Mouse (Mus musculus): ENCODE results near the gene Vwa1. TPM values are rescaled to one million over a fixed set of nuclear protein-coding genes. Genes with fewer than 3 reads are reported as not detected.
A peak's percentile ranks its signal among the peaks of the same experiment; 100 is the strongest.

The Vwa1 gene
- total and polyA plus RNA-seq, 3 experiments, result 0.09 to 1.0 (median 0.68) TPM

GRCm38 (mm10) chr4:155735788-155736187, 38.7 kb downstream of the Vwa1 start:
- Histone ChIP-seq H3K4me3 (ENCODE audit: low read depth, low read length) (peak overlapping the region; percentile 84), H3K4me1 (ENCODE audit: insufficient read depth, low read depth, low read length) (peaks cover 49% of the 10 kb centered on the region), H3K36me3 (replicated peaks) (peaks cover 89% of the 10 kb centered on the region), H3K27me3 (ENCODE audit: insufficient read depth, low read length) (no peaks in the 10 kb centered on the region), H3K9me3 (replicated peaks) (no peaks in the 10 kb centered on the region)
- ATAC-seq (ENCODE audit: extremely low read depth, insufficient number of reproducible peaks, low FRiP score, poor library complexity, severe bottlenecking) (no peak), DNase-seq (ENCODE audit: low spot score) (no peak)
- TF ChIP-seq GATA2 (IDR thresholded peaks at IDR 0.05; ENCODE audit: borderline replicate concordance, low read depth, low read length) (no peak), GATA1 (IDR thresholded peaks at IDR 0.05; ENCODE audit: borderline replicate concordance, low read length) (no peak), CTCF (IDR thresholded peaks at IDR 0.05; ENCODE audit: low read depth, low read length) (no peak), POLR2AphosphoS5 (IDR thresholded peaks at IDR 0.05; ENCODE audit: insufficient replicate concordance, low read depth, low read length) (no peak), TAL1 (conservative IDR thresholded peaks at IDR 0.05; ENCODE audit: low read depth, low read length) (no peak)

DNA sequence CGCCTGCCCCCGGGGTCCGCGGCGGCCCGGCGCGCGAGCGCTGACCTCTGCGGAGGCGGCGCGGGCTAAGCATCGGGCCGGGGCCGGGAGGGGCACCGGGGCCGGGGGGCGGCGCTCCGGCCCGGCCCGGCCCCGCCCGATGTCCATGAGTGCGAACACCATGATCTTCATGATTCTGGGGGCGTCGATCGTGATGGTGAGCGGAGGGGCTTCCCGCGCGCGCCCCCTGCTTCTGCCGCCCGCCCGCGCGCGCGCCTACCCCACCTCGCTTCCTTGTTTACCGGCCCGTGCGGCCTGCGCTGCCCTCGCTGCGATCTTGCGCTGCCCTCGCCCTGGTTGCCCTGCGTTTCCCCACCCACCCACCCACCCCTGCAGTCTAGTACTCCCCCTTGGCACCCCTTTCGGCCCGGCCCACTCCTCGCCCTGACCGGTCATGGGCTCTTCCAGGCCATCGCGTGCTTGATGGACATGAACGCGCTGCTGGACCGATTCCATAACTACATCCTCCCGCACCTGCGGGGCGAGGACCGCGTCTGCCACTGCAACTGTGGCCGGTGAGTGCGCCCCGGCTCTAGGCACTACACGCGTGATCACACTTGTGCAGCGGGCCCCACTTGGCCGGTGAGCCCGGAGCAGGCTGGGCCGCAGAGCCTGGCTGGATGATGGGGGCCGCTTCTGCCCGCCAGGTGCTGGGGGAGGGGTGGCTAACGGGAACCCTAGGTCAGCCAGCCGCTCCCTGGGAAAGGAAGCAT, 39.4 kb downstream of the Vwa1 start:
- DNase-seq (ENCODE audit: low spot score) (peak; percentile 63), ATAC-seq (ENCODE audit: extremely low read depth, insufficient number of reproducible peaks, low FRiP score, poor library complexity, severe bottlenecking) (no peak)
- H3K27me3 ChIP-seq (ENCODE audit: insufficient read depth, low read length), result no peaks in the 10 kb centered on the region
- H3K36me3 ChIP-seq (replicated peaks), result peaks cover 89% of the 10 kb centered on the region
- H3K9me3 ChIP-seq (replicated peaks), result no peaks in the 10 kb centered on the region
- peaks cover 49% of the 10 kb centered on the region for H3K4me1 ChIP-seq (ENCODE audit: insufficient read depth, low read depth, low read length)
- no peak for TF ChIP-seq POLR2AphosphoS5 (IDR thresholded peaks at IDR 0.05; ENCODE audit: insufficient replicate concordance, low read depth, low read length)
- no peak for TF ChIP-seq CTCF (IDR thresholded peaks at IDR 0.05; ENCODE audit: low read depth, low read length)
- no peak for TF ChIP-seq GATA2 (IDR thresholded peaks at IDR 0.05; ENCODE audit: borderline replicate concordance, low read depth, low read length)
- no peak for TF ChIP-seq GATA1 (IDR thresholded peaks at IDR 0.05; ENCODE audit: borderline replicate concordance, low read length)
- no peak for TF ChIP-seq TAL1 (conservative IDR thresholded peaks at IDR 0.05; ENCODE audit: low read depth, low read length)
- peak overlapping the region; percentile 84 for H3K4me3 ChIP-seq (ENCODE audit: low read depth, low read length)

- DNase-seq (ENCODE audit: low spot score) (peak; percentile 92), ATAC-seq (ENCODE audit: extremely low read depth, insufficient number of reproducible peaks, low FRiP score, poor library complexity, severe bottlenecking) (peak; percentile 90)
- Histone ChIP-seq H3K4me1 (ENCODE audit: insufficient read depth, low read depth, low read length) (peaks cover 44% of the 10 kb centered on the region), H3K36me3 (replicated peaks) (peaks cover 89% of the 10 kb centered on the region), H3K9me3 (replicated peaks) (no peaks in the 10 kb centered on the region), H3K4me3 (ENCODE audit: low read depth, low read length) (peak within 1 kb of the TSS; percentile 84), H3K27me3 (ENCODE audit: insufficient read depth, low read length) (no peaks in the 10 kb centered on the region)
- TF ChIP-seq TAL1 (conservative IDR thresholded peaks at IDR 0.05; ENCODE audit: low read depth, low read length) (no peak), GATA1 (IDR thresholded peaks at IDR 0.05; ENCODE audit: borderline replicate concordance, low read length) (no peak), POLR2AphosphoS5 (IDR thresholded peaks at IDR 0.05; ENCODE audit: insufficient replicate concordance, low read depth, low read length) (no peak), CTCF (IDR thresholded peaks at IDR 0.05; ENCODE audit: low read depth, low read length) (no peak), GATA2 (IDR thresholded peaks at IDR 0.05; ENCODE audit: borderline replicate concordance, low read depth, low read length) (no peak)
Observed at GRCm38 (mm10) chr4:155734350-155734941, 40.1 kb downstream of the Vwa1 start, which contains the start of gene Tmem240. Gene Tmem240 (plus strand): TSS chr4:155734800.

DNA sequence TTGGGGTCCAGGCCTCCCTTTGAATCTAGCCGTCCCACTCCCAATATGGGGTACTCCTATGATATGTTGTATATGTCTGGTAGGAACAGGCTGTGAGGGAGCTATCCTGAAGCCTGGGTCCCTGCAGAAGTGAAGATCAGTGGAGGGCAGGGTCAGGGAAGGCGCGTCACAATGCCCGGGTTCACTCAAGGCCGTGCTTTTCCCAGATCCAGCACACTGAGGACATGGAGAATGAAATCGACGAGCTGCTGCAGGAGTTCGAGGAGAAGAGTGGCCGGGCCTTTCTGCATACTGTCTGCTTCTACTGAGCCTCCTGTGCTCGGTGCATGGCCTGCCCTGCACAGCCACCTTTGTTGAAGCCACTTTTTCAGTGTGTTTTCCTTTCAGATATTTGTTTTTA, 41.2 kb downstream of the Vwa1 start:
- Histone ChIP-seq H3K4me1 (ENCODE audit: insufficient read depth, low read depth, low read length) (peaks cover 40% of the 10 kb centered on the region), H3K36me3 (replicated peaks) (peaks cover 89% of the 10 kb centered on the region), H3K27me3 (ENCODE audit: insufficient read depth, low read length) (no peaks in the 10 kb centered on the region), H3K4me3 (ENCODE audit: low read depth, low read length) (no peak overlapping the region), H3K9me3 (replicated peaks) (no peaks in the 10 kb centered on the region)
- no peak for TF ChIP-seq POLR2AphosphoS5 (IDR thresholded peaks at IDR 0.05; ENCODE audit: insufficient replicate concordance, low read depth, low read length)
- no peak for TF ChIP-seq CTCF (IDR thresholded peaks at IDR 0.05; ENCODE audit: low read depth, low read length)
- TF ChIP-seq GATA1 (IDR thresholded peaks at IDR 0.05; ENCODE audit: borderline replicate concordance, low read length), result no peak
- TF ChIP-seq TAL1 (conservative IDR thresholded peaks at IDR 0.05; ENCODE audit: low read depth, low read length), result no peak
- no peak for TF ChIP-seq GATA2 (IDR thresholded peaks at IDR 0.05; ENCODE audit: borderline replicate concordance, low read depth, low read length)
- no peak for DNase-seq (ENCODE audit: low spot score)
- no peak for ATAC-seq (ENCODE audit: extremely low read depth, insufficient number of reproducible peaks, low FRiP score, poor library complexity, severe bottlenecking)

DNA sequence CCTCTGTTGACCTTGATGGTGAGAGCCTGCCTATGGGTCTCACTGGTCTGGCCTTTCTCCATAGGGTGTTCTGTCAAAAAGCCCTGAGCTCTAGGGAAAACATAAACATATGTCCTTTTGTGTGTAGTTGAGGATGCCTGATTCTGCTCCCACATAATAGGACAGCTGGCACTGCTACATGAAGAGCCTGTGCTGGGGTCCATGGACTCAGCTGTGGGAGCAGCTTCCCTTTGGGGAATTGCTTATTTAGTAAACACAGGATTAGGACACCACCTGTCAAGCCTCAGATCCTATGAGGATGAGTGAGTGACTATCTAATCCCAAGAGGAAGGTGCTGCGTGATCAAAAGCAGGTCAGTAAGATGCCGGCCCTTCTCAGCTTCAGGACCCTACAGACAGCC, 46.5 kb downstream of the Vwa1 start:
- Histone ChIP-seq H3K4me3 (ENCODE audit: low read depth, low read length) (no peak overlapping the region), H3K4me1 (ENCODE audit: insufficient read depth, low read depth, low read length) (peaks cover 11% of the 10 kb centered on the region; the same call in 1 of the 2 replicates), H3K9me3 (replicated peaks) (no peaks in the 10 kb centered on the region), H3K27me3 (ENCODE audit: insufficient read depth, low read length) (no peaks in the 10 kb centered on the region), H3K36me3 (replicated peaks) (peaks cover 93% of the 10 kb centered on the region)
- ATAC-seq (ENCODE audit: extremely low read depth, insufficient number of reproducible peaks, low FRiP score, poor library complexity, severe bottlenecking) (no peak), DNase-seq (ENCODE audit: low spot score) (no peak)
- no peak for TF ChIP-seq TAL1 (conservative IDR thresholded peaks at IDR 0.05; ENCODE audit: low read depth, low read length)
- no peak for TF ChIP-seq CTCF (IDR thresholded peaks at IDR 0.05; ENCODE audit: low read depth, low read length)
- no peak for TF ChIP-seq POLR2AphosphoS5 (IDR thresholded peaks at IDR 0.05; ENCODE audit: insufficient replicate concordance, low read depth, low read length)
- TF ChIP-seq GATA2 (IDR thresholded peaks at IDR 0.05; ENCODE audit: borderline replicate concordance, low read depth, low read length), result no peak
- TF ChIP-seq GATA1 (IDR thresholded peaks at IDR 0.05; ENCODE audit: borderline replicate concordance, low read length), result no peak

- Histone ChIP-seq H3K9me3 (replicated peaks) (no peaks in the 10 kb centered on the region), H3K4me3 (ENCODE audit: low read depth, low read length) (no peak overlapping the region), H3K4me1 (ENCODE audit: insufficient read depth, low read depth, low read length) (peaks cover 7% of the 10 kb centered on the region; the same call in 1 of the 2 replicates), H3K36me3 (replicated peaks) (peaks cover 82% of the 10 kb centered on the region), H3K27me3 (ENCODE audit: insufficient read depth, low read length) (no peaks in the 10 kb centered on the region)
- no peak for DNase-seq (ENCODE audit: low spot score)
- no peak for ATAC-seq (ENCODE audit: extremely low read depth, insufficient number of reproducible peaks, low FRiP score, poor library complexity, severe bottlenecking)
- TF ChIP-seq TAL1 (conservative IDR thresholded peaks at IDR 0.05; ENCODE audit: low read depth, low read length) (no peak), GATA2 (IDR thresholded peaks at IDR 0.05; ENCODE audit: borderline replicate concordance, low read depth, low read length) (no peak), GATA1 (IDR thresholded peaks at IDR 0.05; ENCODE audit: borderline replicate concordance, low read length) (no peak), CTCF (IDR thresholded peaks at IDR 0.05; ENCODE audit: low read depth, low read length) (peak; percentile 50)
Observed at GRCm38 (mm10) chr4:155721668-155722083, 52.8 kb downstream of the Vwa1 start.

Other genes starting within 250 kb of the Vwa1 start
Only the 20 nearest of the 27 such genes appear.
- 86.4 and 106 TPM in 2 replicates for gene Cdk11b, start 149.8 kb downstream of the Vwa1 start, total RNA-seq (2014; fragmentation: Nextera tagmentation)
- 41.4 and 53.3 TPM in 2 replicates for gene Cdk11b, start 149.8 kb downstream of the Vwa1 start, total RNA-seq (2017)
- 114 and 144 TPM in 2 replicates for gene Cdk11b, start 149.8 kb downstream of the Vwa1 start, polyA plus RNA-seq (2012)
- not detected in 2 replicates for gene Gm10563, start 129.3 kb downstream of the Vwa1 start, total RNA-seq (2014; fragmentation: Nextera tagmentation)
- gene Gm10563, start 129.3 kb downstream of the Vwa1 start, total RNA-seq (2017), result not detected in 2 replicates
- gene Gm10563, start 129.3 kb downstream of the Vwa1 start, polyA plus RNA-seq (2012), result not detected in 2 replicates
- gene Mmp23, start 121.3 kb downstream of the Vwa1 start, total RNA-seq (2014; fragmentation: Nextera tagmentation), result not detected in 2 replicates
- gene Mmp23, start 121.3 kb downstream of the Vwa1 start, total RNA-seq (2017), result 0.12 and 0.71 TPM in 2 replicates
- 0.08 and 0.29 TPM in 2 replicates for gene Mmp23, start 121.3 kb downstream of the Vwa1 start, polyA plus RNA-seq (2012)
- gene Mib2, start 105.5 kb downstream of the Vwa1 start, total RNA-seq (2014; fragmentation: Nextera tagmentation), result 5.8 and 9.6 TPM in 2 replicates
- 16.7 and 17.3 TPM in 2 replicates for gene Mib2, start 105.5 kb downstream of the Vwa1 start, total RNA-seq (2017)
- 36.0 and 36.9 TPM in 2 replicates for gene Mib2, start 105.5 kb downstream of the Vwa1 start, polyA plus RNA-seq (2012)
- not detected in 2 replicates for gene Fndc10, start 80.4 kb downstream of the Vwa1 start, total RNA-seq (2014; fragmentation: Nextera tagmentation)
- gene Fndc10, start 80.4 kb downstream of the Vwa1 start, total RNA-seq (2017), result 0.12 and 0.16 TPM in 2 replicates
- gene Fndc10, start 80.4 kb downstream of the Vwa1 start, polyA plus RNA-seq (2012), result not detected in 2 replicates
- 195 and 204 TPM in 2 replicates for gene Ssu72, start 69.9 kb downstream of the Vwa1 start, total RNA-seq (2014; fragmentation: Nextera tagmentation)
- gene Ssu72, start 69.9 kb downstream of the Vwa1 start, total RNA-seq (2017), result 184 and 186 TPM in 2 replicates
- gene Ssu72, start 69.9 kb downstream of the Vwa1 start, polyA plus RNA-seq (2012), result 74.7 and 91.4 TPM in 2 replicates
- gene Tmem240, start 39.9 kb downstream of the Vwa1 start, total RNA-seq (2014; fragmentation: Nextera tagmentation), result 0.58 and 0.68 TPM in 2 replicates
- 0.55 and 0.64 TPM in 2 replicates for gene Tmem240, start 39.9 kb downstream of the Vwa1 start, total RNA-seq (2017)
- gene Tmem240, start 39.9 kb downstream of the Vwa1 start, polyA plus RNA-seq (2012), result 0.94 and 0.98 TPM in 2 replicates
- 43.2 and 64.6 TPM in 2 replicates for gene Atad3a, start 13.6 kb downstream of the Vwa1 start, total RNA-seq (2014; fragmentation: Nextera tagmentation)
- 58.8 and 61.5 TPM in 2 replicates for gene Atad3a, start 13.6 kb downstream of the Vwa1 start, total RNA-seq (2017)
- 65.7 and 70.7 TPM in 2 replicates for gene Atad3a, start 13.6 kb downstream of the Vwa1 start, polyA plus RNA-seq (2012)
- not detected in 2 replicates for gene Tmem88b, start 11.2 kb upstream of the Vwa1 start, total RNA-seq (2014; fragmentation: Nextera tagmentation)
- gene Tmem88b, start 11.2 kb upstream of the Vwa1 start, total RNA-seq (2017), result 0.05 and 0.06 TPM in 2 replicates
- 0.01 TPM in 1 of 2 replicates, not detected in the other for gene Tmem88b, start 11.2 kb upstream of the Vwa1 start, polyA plus RNA-seq (2012)
- not detected in 2 replicates for gene Ankrd65, start 15.7 kb upstream of the Vwa1 start, total RNA-seq (2014; fragmentation: Nextera tagmentation)
- gene Ankrd65, start 15.7 kb upstream of the Vwa1 start, total RNA-seq (2017), result not detected in 2 replicates
- not detected in 2 replicates for gene Ankrd65, start 15.7 kb upstream of the Vwa1 start, polyA plus RNA-seq (2012)
- 86.3 and 97.2 TPM in 2 replicates for gene Mrpl20, start 28.2 kb upstream of the Vwa1 start, total RNA-seq (2014; fragmentation: Nextera tagmentation)
- gene Mrpl20, start 28.2 kb upstream of the Vwa1 start, total RNA-seq (2017), result 85.3 and 124 TPM in 2 replicates
- 15.1 and 17.9 TPM in 2 replicates for gene Mrpl20, start 28.2 kb upstream of the Vwa1 start, polyA plus RNA-seq (2012)
- 121 and 171 TPM in 2 replicates for gene Ccnl2, start 37.8 kb upstream of the Vwa1 start, total RNA-seq (2014; fragmentation: Nextera tagmentation)
- 125 and 150 TPM in 2 replicates for gene Ccnl2, start 37.8 kb upstream of the Vwa1 start, total RNA-seq (2017)
- gene Ccnl2, start 37.8 kb upstream of the Vwa1 start, polyA plus RNA-seq (2012), result 33.0 and 41.8 TPM in 2 replicates
- 147 and 155 TPM in 2 replicates for gene Aurkaip1, start 56.6 kb upstream of the Vwa1 start, total RNA-seq (2014; fragmentation: Nextera tagmentation)
- 158 and 160 TPM in 2 replicates for gene Aurkaip1, start 56.6 kb upstream of the Vwa1 start, total RNA-seq (2017)
- 291 and 293 TPM in 2 replicates for gene Aurkaip1, start 56.6 kb upstream of the Vwa1 start, polyA plus RNA-seq (2012)
- not detected in 2 replicates for gene Mxra8, start 65.0 kb upstream of the Vwa1 start, total RNA-seq (2014; fragmentation: Nextera tagmentation)
- 0.33 and 0.46 TPM in 2 replicates for gene Mxra8, start 65.0 kb upstream of the Vwa1 start, total RNA-seq (2017)
- not detected in 2 replicates for gene Mxra8, start 65.0 kb upstream of the Vwa1 start, polyA plus RNA-seq (2012)
- 14.4 and 16.8 TPM in 2 replicates for gene Dvl1, start 72.7 kb upstream of the Vwa1 start, total RNA-seq (2014; fragmentation: Nextera tagmentation)
- 9.2 and 13.7 TPM in 2 replicates for gene Dvl1, start 72.7 kb upstream of the Vwa1 start, total RNA-seq (2017)
- 77.7 and 92.8 TPM in 2 replicates for gene Dvl1, start 72.7 kb upstream of the Vwa1 start, polyA plus RNA-seq (2012)
- 1.6 and 1.7 TPM in 2 replicates for gene Tas1r3, start 88.7 kb upstream of the Vwa1 start, total RNA-seq (2014; fragmentation: Nextera tagmentation)
- 0.52 and 0.60 TPM in 2 replicates for gene Tas1r3, start 88.7 kb upstream of the Vwa1 start, total RNA-seq (2017)
- gene Tas1r3, start 88.7 kb upstream of the Vwa1 start, polyA plus RNA-seq (2012), result 0.02 and 0.03 TPM in 2 replicates
- 6.7 and 11.8 TPM in 2 replicates for gene Cptp, start 94.7 kb upstream of the Vwa1 start, total RNA-seq (2014; fragmentation: Nextera tagmentation)
- 9.3 and 9.5 TPM in 2 replicates for gene Cptp, start 94.7 kb upstream of the Vwa1 start, total RNA-seq (2017)
- 1.1 and 3.6 TPM in 2 replicates for gene Cptp, start 94.7 kb upstream of the Vwa1 start, polyA plus RNA-seq (2012)
- gene Ints11, start 94.8 kb upstream of the Vwa1 start, total RNA-seq (2014; fragmentation: Nextera tagmentation), result 35.6 and 47.3 TPM in 2 replicates
- gene Ints11, start 94.8 kb upstream of the Vwa1 start, total RNA-seq (2017), result 43.5 and 63.3 TPM in 2 replicates
- gene Ints11, start 94.8 kb upstream of the Vwa1 start, polyA plus RNA-seq (2012), result 21.7 and 26.8 TPM in 2 replicates
- 16.6 and 19.5 TPM in 2 replicates for gene Pusl1, start 117.1 kb upstream of the Vwa1 start, total RNA-seq (2014; fragmentation: Nextera tagmentation)
- gene Pusl1, start 117.1 kb upstream of the Vwa1 start, total RNA-seq (2017), result 27.9 and 32.3 TPM in 2 replicates
- 135 and 233 TPM in 2 replicates for gene Pusl1, start 117.1 kb upstream of the Vwa1 start, polyA plus RNA-seq (2012)
- gene Acap3, start 117.1 kb upstream of the Vwa1 start, total RNA-seq (2014; fragmentation: Nextera tagmentation), result 16.5 and 19.9 TPM in 2 replicates
- gene Acap3, start 117.1 kb upstream of the Vwa1 start, total RNA-seq (2017), result 12.4 and 12.5 TPM in 2 replicates
- 31.0 and 32.9 TPM in 2 replicates for gene Acap3, start 117.1 kb upstream of the Vwa1 start, polyA plus RNA-seq (2012)

Measured in G1E (cell line).